Mouse (Mus musculus) adrenal gland, postnatal 14 days (tissue): ENCODE data around the gene Eif2b4. TPM values are rescaled to one million over a fixed set of nuclear protein-coding genes. Genes with fewer than 3 reads are reported as not detected.

ENCODE experiments used
- DNase-seq: peaks from one replicate; pipeline ENCODE4 v3.0.0; 2021; ENCODE audit warnings: mixed read lengths
- total RNA-seq: library from RNA; stranded (reverse); gene quantifications from 2 replicates; pipeline ENCODE4 v1.2.3, GENCODE M21; 2021

Eif2b4 gene
- total RNA-seq, 1 experiment from 2014 or later: 42.7 TPM

GRCm38 (mm10) chr5:31200327-31200768, 7.1 kb upstream of the Eif2b4 start:
- DNase-seq: no peak

DNA sequence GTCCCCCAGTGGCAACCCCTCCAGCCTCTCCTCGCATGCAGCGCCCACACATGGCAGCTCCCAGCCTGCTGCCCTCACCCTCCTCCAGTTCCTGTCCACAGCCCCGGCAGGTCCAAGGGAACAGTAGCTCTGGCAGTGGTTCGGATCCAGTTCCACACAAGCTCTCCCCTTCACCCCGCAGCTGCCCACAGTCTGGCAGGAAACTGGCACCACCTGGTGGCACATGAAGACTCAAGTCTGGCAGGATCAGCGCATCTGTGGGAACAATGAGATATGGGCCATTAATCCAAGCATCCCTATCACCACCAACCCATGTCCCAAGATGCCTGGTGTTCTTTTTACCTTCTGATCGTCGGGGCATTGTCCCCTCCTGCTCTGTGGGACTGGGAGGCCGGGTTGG, 6.7 kb upstream of the Eif2b4 start:
- DNase-seq: peak; percentile 52

GRCm38 (mm10) chr5:31199321-31199892, 6.2 kb upstream of the Eif2b4 start:
- no peak for DNase-seq

GRCm38 (mm10) chr5:31198616-31199320, 5.5 kb upstream of the Eif2b4 start:
- no peak for DNase-seq

- no peak for DNase-seq
These were observed 4.9 kb upstream of the Eif2b4 start for GRCm38 (mm10) chr5:31198170-31198569.

DNA sequence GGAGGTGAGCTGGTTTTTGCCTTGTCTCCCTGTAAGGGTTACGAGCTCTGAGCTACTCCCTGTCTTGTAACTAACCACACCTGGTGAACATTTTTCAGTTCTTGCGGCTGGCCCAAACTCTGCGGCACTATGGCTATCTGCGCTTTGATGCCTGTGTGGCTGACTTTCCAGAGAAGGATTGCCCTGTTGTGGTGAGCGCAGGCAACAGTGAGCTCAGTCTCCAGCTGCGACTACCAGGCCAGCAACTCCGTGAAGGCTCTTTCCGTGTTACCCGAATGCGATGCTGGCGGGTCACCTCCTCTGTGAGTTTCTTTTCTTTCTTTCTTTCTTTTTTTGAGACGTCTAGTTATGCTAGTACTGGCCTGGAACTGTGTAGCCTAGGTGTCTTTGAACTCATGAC, 3.8 kb upstream of the Eif2b4 start:
- DNase-seq: no peak

DNA sequence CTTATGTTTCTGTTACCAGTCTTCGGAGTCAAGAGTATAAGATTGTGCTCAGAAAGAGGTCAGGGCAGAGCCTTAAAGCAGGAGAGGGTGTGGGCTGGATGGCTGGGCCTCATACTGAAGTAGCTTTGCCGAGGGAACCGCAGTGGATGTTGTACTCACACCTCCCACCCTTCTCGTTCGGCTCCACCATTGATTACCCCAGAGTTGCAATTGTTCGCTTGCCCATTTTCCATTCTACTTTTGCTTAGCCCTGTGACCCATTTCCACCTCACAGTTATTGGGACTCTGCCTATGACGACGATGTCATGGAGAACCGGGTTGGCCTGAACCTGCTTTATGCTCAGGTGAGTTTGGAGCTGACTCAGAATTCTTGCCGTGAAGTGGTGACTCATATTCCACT, 3.0 kb upstream of the Eif2b4 start:
- no peak for DNase-seq

DNA sequence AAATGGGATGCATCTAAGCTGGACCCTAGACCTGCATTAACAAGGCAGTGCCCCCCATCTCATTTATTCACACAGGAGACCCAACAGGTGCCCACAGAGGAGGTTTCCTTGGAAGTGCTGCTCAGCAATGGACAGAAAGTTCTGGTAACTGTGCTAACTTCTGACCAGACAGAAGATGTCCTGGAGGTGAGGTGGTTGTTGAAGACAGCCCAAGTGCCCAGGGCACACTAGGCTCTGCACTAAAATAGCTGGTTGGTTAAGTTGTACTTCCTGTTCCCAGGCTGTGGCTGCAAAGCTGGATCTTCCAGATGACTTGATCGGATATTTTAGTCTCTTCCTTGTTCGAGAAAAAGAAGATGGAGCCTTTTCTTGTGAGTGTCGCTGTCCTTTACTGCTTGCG, 2.4 kb upstream of the Eif2b4 start:
- no peak for DNase-seq

DNA sequence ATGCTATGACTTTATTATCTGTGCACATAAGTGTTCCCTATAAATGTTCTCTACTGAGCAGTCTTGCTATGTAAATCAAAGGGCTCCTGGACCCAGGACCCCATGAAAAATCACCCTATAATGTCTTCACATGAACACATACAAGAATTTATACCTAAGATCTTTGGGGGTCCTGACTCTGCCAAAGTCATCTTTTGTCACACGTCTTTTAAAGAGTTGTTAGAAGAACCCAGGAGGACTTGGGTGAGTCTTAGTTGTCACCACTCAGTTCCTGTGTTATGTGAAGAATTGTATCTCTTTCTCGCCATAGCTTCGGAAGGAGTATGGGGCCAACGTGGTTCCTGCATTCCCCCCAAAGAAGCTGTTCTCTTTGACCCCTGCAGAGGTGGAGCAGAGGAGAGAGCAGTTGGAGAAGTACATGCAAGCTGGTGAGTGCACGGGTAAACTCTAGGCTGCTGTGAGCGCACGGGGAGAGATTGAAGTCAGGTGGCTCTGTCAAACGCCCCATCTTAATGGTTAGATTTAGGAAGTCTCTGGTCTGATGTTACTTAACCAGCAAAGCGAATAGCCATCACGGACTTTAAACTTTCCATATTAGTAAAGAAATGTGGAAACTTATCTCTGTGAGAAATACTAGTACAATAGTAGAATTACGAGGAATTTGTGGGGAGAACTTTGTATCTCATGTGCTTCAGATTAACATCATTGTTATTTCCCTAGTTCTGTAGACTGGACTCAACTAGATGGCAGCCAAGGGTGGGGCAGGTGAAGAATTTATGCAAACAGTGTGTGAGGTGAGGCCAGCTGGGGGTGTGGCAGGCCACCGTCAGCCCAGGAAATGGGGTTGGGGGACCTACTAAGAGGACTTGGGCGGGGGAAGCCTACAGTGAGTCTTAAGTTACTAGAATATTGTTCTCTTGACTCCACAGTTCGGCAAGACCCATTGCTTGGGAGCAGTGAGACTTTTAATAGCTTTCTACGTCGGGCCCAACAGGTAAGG, 1.6 kb upstream of the Eif2b4 start:
- no peak for DNase-seq

DNA sequence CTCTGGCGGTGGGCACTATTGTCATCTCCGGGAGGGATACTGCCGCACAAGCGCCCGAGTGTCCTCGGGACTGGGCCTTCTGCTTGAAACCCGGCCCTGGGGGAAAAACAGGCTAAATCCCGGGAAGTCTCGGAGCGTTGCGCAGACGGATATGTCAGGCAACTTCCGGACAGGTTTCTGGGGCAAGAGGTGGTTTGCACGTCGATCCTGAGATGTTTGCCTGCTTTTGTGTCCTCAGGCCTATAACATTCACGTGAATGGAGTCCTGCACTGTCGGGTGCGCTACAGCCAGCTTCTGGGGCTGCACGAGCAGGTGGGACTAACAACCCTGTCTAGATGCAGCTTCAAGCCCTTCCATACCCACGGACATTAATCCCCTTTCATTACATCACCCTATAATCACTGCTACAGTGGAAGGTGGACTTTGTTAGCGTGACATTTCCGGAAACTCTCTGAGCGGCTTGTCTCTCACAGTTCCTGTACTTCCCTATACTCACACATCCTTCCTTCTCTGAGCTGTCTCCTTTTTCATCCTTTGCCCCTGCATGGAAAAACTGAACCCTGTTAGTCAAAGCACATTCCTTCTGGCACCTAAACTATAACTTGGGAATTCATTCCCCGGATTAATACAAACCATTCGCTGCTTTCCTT, 526 bp upstream of the Eif2b4 start:
- DNase-seq: peak; percentile 67

DNA sequence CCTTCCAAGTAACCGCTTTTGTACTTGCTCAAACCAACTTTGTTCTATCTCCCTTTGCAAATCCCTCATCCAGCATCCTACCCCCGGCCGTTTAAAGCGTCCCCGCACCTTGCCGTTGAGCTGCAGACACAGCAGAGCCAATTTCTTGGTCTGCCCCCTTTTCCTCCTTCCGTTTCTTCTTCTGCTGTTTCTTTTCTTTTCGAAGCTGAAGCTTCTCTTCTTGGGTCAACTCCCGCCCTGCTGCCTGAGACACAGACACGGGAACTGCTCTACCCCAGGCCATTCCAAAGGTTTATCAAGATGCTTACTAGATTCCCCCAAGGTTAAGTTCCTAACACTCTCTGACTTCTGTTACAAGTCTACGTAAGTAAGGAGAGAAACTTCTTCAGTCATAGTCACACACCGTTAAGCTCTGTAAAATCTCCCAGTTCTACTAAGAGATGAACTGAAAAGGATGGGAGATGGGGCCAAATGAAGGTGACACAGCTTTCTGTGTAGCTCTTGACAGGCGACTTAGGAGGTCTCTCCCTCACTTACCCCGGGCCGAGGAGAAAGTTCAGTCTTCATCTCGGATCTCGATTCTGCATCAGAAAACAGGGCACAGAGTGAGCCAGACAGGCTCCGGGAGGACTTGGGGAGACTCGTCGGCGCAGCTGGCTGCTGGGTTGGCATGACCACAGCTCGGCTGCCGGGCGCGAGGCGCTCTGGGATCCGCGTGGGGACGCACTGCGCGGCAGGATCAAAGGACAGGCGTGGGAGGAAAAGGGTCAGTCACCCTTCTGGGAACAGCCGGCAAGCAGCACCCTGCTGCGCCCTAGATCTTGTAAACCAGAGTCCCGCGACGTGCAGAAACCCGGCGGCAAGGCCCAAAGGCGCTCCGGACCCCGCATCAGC, 938 bp downstream of the Eif2b4 start:
- peak; percentile 91 for DNase-seq

DNA sequence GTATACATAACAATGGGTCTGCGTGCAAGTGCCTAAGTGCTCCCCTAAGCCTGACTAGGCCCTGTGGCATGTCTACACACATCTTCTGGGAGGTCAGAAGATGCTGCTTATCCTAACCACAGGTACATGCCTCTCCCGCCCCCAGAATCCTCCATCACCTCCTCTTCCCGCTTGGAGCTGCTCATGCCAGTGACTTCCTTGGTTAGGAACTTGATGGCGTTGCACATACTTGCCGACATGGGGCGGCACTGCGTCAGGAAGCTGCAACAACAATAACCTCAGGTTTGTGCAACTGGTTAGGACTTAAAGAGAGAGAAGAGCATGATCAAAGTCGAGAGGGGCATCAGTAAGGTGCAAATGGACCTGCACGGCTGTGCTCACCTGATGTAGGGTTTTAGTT, 3.0 kb downstream of the Eif2b4 start:
- no peak for DNase-seq

- DNase-seq: no peak
These were observed 4.9 kb downstream of the Eif2b4 start for GRCm38 (mm10) chr5:31188223-31188840.

- DNase-seq: no peak
These were observed 9.6 kb downstream of the Eif2b4 start for GRCm38 (mm10) chr5:31183678-31184077.

DNA sequence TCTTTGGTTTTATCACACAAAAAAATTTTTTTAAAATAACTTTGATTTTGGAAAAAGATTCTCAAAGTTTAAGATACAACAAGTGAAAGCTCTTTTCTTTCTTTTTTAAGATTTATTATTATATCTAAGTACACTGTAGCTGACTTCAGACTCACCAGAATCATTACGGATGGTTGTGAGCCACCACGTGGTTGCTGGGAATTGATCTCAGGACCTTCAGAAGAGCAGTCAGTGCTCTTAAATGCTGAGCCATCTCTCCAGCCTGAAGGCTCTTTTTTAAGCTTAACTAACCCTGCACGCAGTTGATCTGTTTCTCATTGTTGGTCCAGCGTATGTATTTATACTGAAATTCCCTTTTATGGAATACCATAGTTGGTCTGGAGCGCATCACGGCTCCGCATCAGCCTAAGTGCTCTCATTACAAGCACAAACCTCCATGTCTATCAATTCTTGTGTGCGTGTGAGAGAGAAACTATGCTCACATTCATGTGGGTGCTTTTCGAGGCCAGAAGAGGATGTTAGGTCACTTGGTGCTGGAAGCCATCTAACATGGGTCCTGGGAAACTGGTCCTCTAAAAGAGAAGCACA, 12.0 kb downstream of the Eif2b4 start:
- DNase-seq: no peak

DNA sequence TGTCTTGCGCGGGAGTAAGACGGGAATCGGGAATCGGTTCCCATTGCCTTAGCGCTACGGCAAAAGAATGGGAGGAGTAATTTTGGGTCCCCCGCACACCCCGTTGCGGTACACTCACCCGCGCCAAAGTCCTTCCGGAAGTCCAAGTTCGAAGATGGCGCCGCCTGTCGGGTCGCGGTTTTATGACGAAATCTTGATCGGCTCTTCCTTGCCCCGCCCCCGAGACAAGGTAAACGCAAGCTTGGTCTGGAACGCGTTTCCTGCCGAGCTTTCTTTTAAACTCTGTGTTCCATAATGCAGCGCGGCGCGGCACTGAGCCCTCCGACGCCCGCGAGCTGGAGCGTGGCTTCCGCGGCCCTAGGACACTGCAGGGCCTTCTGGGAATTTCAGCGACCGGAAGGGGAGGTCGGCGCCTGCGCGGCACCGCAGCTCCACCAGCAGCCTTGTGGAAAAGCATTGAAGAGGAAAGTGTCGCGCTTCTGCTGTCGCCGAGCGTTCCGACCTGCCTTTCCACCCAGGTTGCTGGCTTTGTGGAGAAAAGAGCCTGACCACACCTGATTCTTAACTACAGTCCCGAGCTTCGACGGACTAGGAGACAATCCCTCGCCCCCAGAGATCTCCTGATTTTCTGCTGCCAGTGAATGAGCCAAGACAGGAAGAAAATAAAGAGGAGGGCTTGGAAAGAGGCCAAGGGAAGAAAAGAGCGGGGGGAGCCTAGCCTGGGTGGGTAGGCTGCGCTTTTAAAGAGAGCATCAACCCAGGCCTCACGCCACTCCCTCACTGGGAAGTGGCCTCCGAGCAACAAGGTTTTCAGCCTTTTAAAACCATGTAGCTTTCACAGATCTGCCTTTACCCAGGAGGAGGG, 13.2 kb downstream of the Eif2b4 start, which contains the start of the genes Gm29609 and Gtf3c2:
TSS of gene Gm29609 (minus strand) at position 146 of the 865 bp plus-strand sequence.
TSS of gene Gtf3c2 (minus strand) at position 379 of the 865 bp plus-strand sequence.
- DNase-seq: peak; percentile 95

- peak; percentile 70 for DNase-seq
These were observed 13.9 kb downstream of the Eif2b4 start for GRCm38 (mm10) chr5:31179301-31179765.

- no peak for DNase-seq
These were observed 24.6 kb downstream of the Eif2b4 start for GRCm38 (mm10) chr5:31168630-31169029.

DNA sequence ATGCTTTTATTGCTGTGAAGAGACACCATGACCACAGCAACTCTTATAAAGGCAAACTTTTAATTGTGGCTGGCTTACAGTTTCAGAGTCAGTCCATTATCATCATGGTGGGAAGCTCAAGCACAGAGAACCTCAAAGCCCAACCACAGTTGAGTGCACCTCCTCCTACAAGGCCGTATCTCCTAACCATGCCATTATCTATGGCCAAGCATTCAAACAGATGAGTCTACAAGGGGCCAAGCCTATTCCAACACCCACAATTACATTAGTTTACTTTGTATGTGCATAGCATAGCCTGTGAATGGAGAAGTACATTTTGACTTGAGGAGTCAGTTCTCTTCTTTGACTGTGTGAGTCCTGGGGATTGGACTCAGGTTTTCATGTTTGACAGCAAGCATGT, 28.4 kb downstream of the Eif2b4 start:
- no peak for DNase-seq
